Mouse (Mus musculus) G1E (cell line): ENCODE measurements around the gene Wt1.

Source experiments
- CTCF ChIP-seq: IDR thresholded peaks from 2 replicates; pipeline ENCODE4 v1.5.1; 2012; ENCODE audit warnings: low read depth, low read length, inconsistent platforms, mixed read lengths
- TAL1 ChIP-seq: conservative IDR thresholded peaks from 2 replicates; pipeline ENCODE4 v1.6.1; 2012; ENCODE audit warnings: low read depth, low read length, inconsistent platforms, mixed read lengths

- no peak for TF ChIP-seq CTCF
- no peak for TF ChIP-seq TAL1
Observed at GRCm38 (mm10) chr2:105123881-105124280, 2.4 kb upstream of the Wt1 start.
